Mouse (Mus musculus) 416B (cell line): Measurements from ENCODE around the gene Tollip.

Experiments used
- DNase-seq: peaks from one replicate; pipeline ENCODE4 v3.0.0; 2011; ENCODE audit warnings: low read depth

Tollip gene

DNA sequence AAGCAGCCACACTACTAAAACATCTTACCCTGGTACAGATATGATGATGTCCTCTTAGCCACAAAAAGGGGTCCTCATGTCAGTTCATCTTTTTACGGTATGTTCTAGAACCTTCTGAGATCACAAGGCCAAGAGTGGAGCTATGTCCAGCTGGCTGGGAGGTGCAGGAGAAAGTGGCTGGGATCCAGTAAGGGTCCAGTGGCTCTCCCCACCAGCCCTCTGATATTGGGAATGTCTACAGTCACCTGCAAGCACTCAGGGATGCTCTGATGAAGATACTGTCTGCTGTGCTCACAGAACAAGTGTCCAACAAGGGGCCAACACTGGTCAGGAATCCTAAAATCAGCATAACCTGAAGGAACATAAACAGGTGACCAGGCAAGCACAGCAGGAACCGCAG, at the start of gene Tollip:
Gene Tollip (minus strand): TSS at position 101 of the 400 bp plus-strand sequence.
- DNase-seq, result no peak

GRCm38 (mm10) chr7:141966281-141966680, 48.0 kb upstream of the Tollip start:
- DNase-seq, result no peak

DNA sequence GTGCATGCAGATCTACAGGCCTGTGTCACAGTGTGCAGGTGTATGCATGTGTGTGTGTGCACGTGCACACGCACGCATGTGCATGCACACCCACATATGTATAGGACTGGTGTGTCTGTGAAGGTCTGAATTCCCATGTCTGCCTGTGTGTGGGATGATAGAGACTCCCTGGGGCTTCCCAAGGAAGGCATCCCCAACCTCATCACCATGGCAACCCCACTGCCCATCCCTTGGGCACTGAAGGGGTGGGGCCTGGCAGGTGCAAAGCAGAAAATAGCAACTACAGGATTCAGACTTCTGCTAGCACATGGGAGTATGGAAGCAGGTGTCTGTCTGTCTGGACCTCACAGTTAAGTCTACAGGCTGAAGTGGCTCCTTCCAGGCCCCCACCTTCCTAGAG, 44.2 kb upstream of the Tollip start:
- no peak for DNase-seq

DNA sequence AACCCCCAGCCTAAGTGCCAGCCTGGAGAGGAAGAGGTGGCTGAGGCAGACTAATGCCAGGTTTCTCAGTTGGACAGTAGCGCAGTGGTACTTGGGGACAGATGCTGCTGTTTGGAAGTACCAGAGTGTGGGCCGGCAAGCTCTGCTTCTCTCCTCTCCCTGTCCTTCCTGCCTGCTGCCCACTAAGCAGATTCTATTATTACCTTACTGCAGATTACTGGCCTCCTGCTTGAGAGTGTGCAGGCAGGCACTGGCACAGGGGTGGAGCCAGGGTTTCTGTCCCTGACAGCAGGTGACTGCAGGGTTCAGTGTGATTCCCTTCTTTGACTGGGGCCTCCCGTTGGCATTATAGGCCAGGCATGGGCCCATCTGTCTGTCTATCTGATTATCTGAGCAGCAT, 43.2 kb upstream of the Tollip start:
- DNase-seq, result no peak

DNA sequence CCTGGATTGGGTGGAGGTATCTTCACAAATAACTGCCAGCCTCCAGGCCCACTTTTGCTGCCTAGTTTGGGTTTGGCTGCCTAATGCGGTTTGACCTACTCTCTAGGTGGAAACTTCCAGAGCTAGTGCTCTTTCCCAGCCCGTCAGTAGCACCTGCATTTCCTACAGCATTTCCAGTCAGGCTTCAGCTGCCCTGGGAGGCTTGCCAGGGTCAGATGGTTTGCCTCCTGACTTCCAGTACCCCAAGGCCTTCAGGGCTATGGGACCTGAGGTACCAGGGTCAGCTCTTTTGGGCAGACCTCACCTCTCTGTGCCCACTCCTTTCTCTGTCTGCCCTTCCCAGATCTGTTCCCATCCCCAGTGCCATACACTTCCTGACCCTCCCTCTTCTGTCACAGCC, 42.6 kb upstream of the Tollip start:
- no peak for DNase-seq

DNA sequence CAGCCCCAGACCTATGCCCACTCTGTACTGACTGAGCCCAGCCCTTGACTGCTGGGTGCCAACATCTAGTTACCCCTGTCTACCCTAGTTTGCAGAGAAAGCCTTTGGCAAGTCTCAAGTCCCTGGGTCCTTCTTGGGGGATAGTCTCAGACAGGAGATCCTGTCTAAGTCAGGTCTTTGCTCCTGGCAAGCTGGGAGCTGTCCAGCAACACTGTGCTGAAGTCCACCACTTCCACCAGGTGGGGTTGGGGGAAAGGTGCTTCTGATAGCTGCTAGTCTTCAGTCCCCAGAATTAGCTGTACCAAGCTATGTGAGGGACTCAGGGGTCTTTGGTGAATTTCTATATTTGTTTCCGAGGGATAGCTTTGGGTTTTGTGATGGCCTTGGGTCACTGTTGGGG, 40.8 kb upstream of the Tollip start:
- peak; percentile 27 for DNase-seq

DNA sequence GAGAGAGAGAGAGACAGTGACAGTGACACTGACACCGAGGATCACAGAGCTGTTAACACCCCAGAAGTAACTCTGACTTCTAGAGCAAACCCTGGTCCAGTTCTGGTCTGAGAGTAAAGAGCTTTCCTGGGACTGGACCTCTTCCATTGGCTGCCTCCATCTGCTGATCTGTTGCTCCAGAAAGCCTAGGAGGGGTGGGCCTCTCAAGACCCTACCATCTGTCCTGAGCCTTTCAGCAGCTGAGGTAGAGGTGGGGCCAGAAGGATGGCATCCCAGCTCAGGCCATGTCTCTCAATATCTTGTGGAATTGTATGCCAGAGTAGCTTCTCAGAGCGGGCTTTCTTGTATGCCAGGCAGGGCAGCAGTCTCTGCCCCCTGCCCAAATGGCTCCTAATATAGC, 39.9 kb upstream of the Tollip start:
- no peak for DNase-seq

DNA sequence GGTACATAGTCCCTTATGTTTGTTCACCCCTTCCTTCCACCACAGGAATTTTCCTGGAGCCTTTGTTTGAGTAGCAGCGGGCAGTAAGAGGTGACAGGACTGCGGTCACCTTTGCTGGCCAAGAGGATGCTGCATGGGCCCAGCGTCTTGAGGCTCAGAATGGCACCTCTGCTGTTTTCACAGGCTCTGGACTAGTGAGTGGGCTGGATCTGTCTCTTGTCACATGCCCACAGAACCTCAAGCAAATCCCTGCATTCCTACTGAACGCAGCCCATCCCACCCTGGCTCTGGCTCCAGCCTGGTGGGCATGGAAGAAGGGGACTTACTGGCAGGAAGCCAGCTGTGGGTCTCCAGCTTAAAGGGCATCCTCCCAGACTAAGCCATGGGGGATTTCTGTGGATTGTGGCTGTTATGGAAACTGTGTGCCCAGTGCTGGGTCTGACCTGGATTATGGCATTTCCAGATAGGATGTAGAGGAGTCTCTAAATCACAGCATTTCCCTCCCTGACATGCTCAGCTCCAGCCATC, 39.3 kb upstream of the Tollip start:
- no peak for DNase-seq

DNA sequence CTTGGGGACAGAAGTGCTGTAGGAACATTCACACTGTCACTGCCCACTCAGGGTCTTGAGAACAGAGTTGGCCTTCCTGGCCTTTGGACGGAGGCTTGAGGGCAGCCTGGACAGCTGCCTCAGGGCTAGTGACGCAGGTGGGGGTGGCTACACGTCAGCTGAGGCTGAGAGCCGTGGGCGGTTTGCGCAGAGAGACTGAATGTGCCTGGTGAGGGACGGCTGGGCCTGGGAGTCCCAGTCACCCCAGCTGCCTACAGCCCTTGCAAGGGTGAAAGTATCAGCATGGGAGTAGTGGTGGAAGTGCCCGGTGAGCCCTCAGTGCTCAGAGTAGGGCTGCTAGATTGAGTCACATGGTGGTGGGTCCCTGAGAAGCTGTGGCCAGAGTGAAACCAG, 37.9 kb upstream of the Tollip start:
- DNase-seq, result no peak

GRCm38 (mm10) chr7:141955565-141956173, 37.4 kb upstream of the Tollip start:
- no peak for DNase-seq

GRCm38 (mm10) chr7:141953616-141954015, 35.3 kb upstream of the Tollip start:
- no peak for DNase-seq

DNA sequence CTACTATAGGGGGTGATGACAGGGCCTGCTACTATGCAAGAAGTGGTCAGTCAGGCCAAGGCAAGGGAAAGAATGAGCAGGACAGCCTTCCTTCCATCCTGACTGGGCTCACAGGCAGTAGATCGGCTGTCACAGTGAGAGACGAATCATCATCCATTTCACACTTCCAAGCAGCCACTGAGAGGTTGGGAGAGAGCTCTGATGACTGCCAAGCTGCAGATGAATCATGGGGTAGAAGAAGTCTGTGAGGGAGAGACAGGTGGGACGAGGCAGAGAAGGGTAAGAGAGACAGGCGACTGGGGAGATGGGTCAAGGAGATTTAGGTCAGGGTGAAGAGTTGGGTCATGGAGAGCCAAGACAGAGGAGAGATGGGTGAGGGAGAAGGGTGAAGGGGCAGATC, 34.6 kb upstream of the Tollip start:
- no peak for DNase-seq

DNA sequence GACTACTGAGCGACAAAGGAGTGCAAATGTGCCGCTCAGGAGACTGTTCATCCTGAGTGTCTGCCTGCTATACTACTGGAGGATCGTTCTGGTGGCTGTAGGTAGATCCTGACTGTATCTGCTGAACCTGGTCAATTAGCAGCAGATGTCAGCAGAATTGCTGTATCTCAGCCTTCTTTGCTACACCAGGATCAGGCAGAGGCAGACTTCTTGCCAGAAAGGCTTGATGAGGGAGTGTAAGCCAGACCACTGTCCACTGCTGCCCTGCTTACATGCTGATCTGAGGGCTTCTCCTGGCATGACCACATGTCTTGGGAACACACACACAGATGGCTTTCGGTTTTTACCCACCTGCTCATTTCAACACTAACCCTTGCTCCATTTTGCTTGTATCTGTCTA, 33.5 kb upstream of the Tollip start:
- no peak for DNase-seq

- DNase-seq, result no peak
These were observed 32.1 kb upstream of the Tollip start for GRCm38 (mm10) chr7:141950104-141951013.

- DNase-seq, result no peak
These were observed 31.4 kb upstream of the Tollip start for GRCm38 (mm10) chr7:141949799-141950103.

GRCm38 (mm10) chr7:141948906-141949798, 30.8 kb upstream of the Tollip start, which contains the start of gene Brsk2:
Brsk2 (plus strand) TSS chr7:141949751.
- no peak for DNase-seq

GRCm38 (mm10) chr7:141948045-141948444, 29.7 kb upstream of the Tollip start:
- DNase-seq, result no peak

- no peak for DNase-seq
These were observed 29.2 kb upstream of the Tollip start for GRCm38 (mm10) chr7:141947512-141947911.

DNA sequence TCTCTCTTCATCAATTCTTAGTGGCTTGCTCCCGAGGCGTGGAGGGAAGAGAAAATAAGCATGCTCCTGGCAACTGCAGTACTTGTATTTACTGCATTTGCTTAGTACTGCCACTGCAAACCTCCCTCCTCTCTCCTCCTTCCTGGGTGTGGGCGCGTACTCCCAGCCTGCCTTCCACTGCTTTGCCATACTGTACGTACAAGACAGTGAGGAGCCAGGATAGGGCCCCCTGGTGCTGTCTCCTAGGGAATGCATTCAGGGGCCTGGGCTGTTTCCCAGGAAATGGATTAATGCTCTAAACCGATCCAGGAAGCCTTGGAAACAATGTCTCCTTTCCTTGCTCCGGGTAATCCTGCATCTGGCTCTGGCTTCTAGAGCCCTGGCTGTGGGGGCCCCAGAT, 27.6 kb upstream of the Tollip start:
- no peak for DNase-seq

- DNase-seq, result no peak
These were observed 25.1 kb upstream of the Tollip start for GRCm38 (mm10) chr7:141943444-141943843.

DNA sequence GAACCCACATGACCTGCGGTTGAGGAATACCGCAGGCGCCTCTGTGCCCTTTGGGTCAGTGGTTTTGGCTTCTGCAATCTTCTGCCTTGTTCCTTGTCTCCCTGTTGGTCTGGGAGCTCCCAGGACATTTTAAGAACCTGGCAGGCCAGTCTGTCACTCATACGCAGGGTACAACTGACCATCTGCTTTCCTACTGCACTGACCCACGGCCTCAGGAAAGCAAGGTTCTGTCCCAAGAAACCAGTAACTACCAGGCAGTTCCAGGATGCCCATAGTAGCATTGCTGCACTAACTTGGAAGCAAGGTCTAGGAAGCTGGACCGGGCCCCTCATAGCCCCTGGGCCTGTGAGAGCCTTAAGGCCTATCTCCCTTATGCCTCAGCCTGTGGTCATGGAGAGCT, 16.6 kb upstream of the Tollip start:
- DNase-seq, result no peak

DNA sequence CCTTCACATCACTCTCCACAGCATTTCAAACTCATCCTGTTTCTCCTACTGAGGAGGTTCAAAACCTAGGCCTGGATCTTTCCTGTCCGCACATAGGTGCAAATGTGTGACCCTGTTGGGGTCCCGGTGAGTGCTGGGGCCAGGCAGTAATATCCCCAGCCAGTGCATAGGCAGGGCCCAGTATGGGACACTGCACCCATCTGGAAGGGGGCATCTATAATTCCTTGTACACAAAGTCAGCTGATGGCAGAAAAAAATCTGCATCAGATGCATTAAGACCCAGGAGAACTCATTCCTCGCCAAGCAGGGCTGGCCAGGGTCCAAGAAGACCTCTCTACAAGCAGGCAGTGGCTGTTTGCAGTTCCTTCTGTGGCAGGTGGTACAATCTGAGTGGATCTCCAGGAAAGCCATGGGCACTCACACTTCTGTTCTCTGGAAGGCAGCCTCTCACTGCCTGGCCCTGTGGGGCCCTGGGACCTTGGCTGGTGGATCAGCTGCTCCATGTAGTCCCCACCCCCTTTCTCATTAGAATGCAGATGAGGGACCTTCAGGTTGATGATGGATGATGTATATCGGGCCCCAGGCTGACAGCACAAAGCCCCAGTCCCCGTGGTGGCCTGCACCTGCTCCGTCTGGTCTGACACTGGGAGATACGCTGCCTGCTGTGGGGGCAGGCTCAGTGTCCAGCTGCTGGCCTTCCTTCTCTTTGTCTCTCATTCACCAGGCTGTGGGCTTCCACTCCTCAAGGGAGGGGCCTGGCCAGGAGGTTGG, 16.0 kb upstream of the Tollip start:
- DNase-seq, result no peak
